Mouse (Mus musculus): Measurements from ENCODE around the gene Adam3. TPM values are rescaled to one million over a fixed set of nuclear protein-coding genes. Genes with fewer than 3 reads are reported as not detected.

Adam3 gene
- 0.15 TPM in 1 of 2 replicates, not detected in the other for polyA plus RNA-seq (2014; fragmentation: Nextera tagmentation; extraction: Ambion mirVana)

DNA sequence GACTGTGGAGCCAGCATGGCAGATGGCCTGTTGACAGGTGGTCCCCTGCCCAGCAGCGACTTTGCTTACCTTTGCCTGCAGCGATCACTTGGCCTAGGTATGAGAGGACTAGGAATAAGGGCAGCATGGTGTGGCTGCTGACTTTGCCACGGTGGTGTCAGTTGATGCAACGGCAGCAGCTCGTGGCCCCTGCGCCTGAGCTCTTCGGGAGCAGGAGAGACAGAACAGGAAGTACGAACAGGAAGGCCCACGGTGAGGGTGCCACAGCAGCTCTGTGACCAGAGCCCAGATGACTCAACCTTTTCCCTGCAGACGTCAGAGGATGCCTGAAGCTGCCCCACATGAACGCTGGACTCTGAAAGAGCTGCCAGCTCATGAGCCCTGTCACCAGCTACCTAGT lies at the start of gene Adam3:
Adam3 (minus strand) TSS at position 223 of the 400 bp plus-strand sequence.
- Histone ChIP-seq H3K4me3 (ENCODE audit: low read depth, low read length) (no peak within 1 kb of the TSS), H3K4me2 (no peak within 1 kb of the TSS), H3K36me3 (ENCODE audit: control insufficient read depth, insufficient read depth, low read length) (no peaks in the 10 kb centered on the region), H3K27ac (ENCODE audit: low read depth, low read length) (no peak within 1 kb of the TSS), H3K27me3 (ENCODE audit: control insufficient read depth, insufficient read depth, low read length) (no peaks in the 10 kb centered on the region), H3K9ac (ENCODE audit: low read length) (no peak within 1 kb of the TSS), H3K4me1 (ENCODE audit: control insufficient read depth, insufficient read depth, low read length) (no peaks in the 10 kb centered on the region; the same call in 1 of the 2 replicates), H3K9me3 (ENCODE audit: control insufficient read depth, low read length) (no peaks in the 10 kb centered on the region)
- ATAC-seq (ENCODE audit: low FRiP score) (no peak), DNase-seq (ENCODE audit: low spot score, missing footprints) (no peak)
- 61% methylated on average over 11 of the region's 11 CpGs for WGBS

DNA sequence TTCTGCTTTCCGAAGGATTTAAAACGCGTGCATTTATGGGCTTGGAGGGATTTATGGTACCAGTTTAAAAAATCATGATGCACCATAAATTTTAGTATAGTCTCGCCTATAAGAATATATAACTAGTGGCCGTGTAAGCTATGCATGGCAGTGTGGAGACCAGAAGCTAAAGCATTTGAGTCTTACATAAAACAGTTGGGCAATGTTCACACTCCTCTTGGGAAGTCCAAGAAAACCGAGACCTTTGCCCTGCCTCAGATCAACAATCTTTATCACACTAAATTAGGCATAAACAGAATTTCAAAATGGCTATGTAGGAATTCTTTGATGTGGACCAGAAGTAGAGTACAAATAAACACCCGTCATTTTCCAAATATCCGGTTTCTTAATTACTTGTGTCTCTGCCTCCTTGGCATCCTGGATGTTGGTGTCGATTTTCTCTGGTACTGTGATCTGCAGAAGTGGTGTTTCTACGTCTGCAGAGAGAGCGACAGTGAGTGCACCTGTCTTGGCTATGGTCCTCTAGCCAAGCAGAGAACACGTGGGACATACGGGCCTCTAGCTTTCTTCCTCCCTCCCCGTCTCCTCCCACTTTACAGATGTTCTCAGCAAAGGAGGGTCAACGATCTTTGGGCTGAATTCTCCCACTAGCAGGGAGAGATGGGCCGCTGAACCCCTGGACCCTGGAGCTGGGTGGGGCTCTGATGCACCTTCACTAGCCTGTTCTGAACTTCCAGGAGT lies 596 bp downstream of the Adam3 start:
- Histone ChIP-seq H3K4me1 (ENCODE audit: control insufficient read depth, insufficient read depth, low read length) (no peaks in the 10 kb centered on the region; the same call in 1 of the 2 replicates), H3K9me3 (ENCODE audit: control insufficient read depth, low read length) (no peaks in the 10 kb centered on the region), H3K27me3 (ENCODE audit: control insufficient read depth, insufficient read depth, low read length) (no peaks in the 10 kb centered on the region), H3K4me3 (ENCODE audit: low read depth, low read length) (no peak overlapping the region), H3K27ac (ENCODE audit: low read depth, low read length) (no peak overlapping the region), H3K9ac (ENCODE audit: low read length) (no peak overlapping the region), H3K4me2 (no peak overlapping the region), H3K36me3 (ENCODE audit: control insufficient read depth, insufficient read depth, low read length) (no peaks in the 10 kb centered on the region)
- ATAC-seq (ENCODE audit: low FRiP score) (no peak), DNase-seq (ENCODE audit: low spot score, missing footprints) (no peak)
- WGBS = 76% methylated on average over 16 of the region's 16 CpGs

Other genes with a start within 250 kb of the Adam3 start
- gene Adam5, start 98.5 kb upstream of the Adam3 start, polyA plus RNA-seq (2014; fragmentation: Nextera tagmentation; extraction: Ambion mirVana) = 0.15 and 0.30 TPM in 2 replicates

Data from midbrain, embryonic 11.5 days (tissue).